Mouse (Mus musculus): Measurements from ENCODE around the gene Gm14147. TPM values are rescaled to one million over a fixed set of nuclear protein-coding genes. Genes with fewer than 3 reads are reported as not detected.
"Not testable (repeated sequence)": the region's sequence is repeated elsewhere in the genome, so short reads cannot be mapped to it uniquely, and the experiment has no call there.

The Gm14147 gene
- not detected in 2 replicates for polyA plus RNA-seq (2012; rRNA removed)

- WGBS = no CpG with 5 or more reads among the region's 3 CpGs
- not testable (repeated sequence) for DNase-seq (ENCODE audit: low read depth, low spot score)
These were observed at the start of gene Gm14147 for GRCm38 (mm10) chr2:151097945-151098344. Gene Gm14147 (plus strand): TSS chr2:151098245.

- DNase-seq (ENCODE audit: low read depth, low spot score) = no peak
- 47% methylated on average over 1 of the region's 1 CpGs for WGBS
These were observed 41.4 kb upstream of the Gm14147 start for GRCm38 (mm10) chr2:151056637-151057036.

- not testable (repeated sequence) for DNase-seq (ENCODE audit: low read depth, low spot score)
These were observed 5.8 kb upstream of the Gm14147 start, which contains the start of gene Gm14151 for GRCm38 (mm10) chr2:151092250-151092649. Gene Gm14151 (minus strand): TSS chr2:151092350.

More at GRCm38 (mm10) chr2:151092250-151092649, 5.8 kb upstream of the Gm14147 start, which contains the start of gene Gm14151:
- no CpG with 5 or more reads among the region's 3 CpGs for WGBS

Other genes with a start within 250 kb of the Gm14147 start
- gene Abhd12, start 193.5 kb upstream of the Gm14147 start, polyA plus RNA-seq (2012; rRNA removed) = 83.1 and 106 TPM in 2 replicates
- gene Gins1, start 192.8 kb upstream of the Gm14147 start, polyA plus RNA-seq (2012; rRNA removed) = 4.3 and 5.4 TPM in 2 replicates
- gene Ninl, start 58.9 kb upstream of the Gm14147 start, polyA plus RNA-seq (2012; rRNA removed) = 0.46 and 0.85 TPM in 2 replicates
- 4.8 and 4.9 TPM in 2 replicates for gene Nanp, start 58.8 kb upstream of the Gm14147 start, polyA plus RNA-seq (2012; rRNA removed)
- not detected in 2 replicates for gene Gm14151, start 5.9 kb upstream of the Gm14147 start, polyA plus RNA-seq (2012; rRNA removed)